Mouse (Mus musculus): ENCODE measurements around the gene Nudt17.
"Not testable (repeated sequence)": the region's sequence is repeated elsewhere in the genome, so short reads cannot be mapped to it uniquely, and the experiment has no call there.

Gene Nudt17

DNA sequence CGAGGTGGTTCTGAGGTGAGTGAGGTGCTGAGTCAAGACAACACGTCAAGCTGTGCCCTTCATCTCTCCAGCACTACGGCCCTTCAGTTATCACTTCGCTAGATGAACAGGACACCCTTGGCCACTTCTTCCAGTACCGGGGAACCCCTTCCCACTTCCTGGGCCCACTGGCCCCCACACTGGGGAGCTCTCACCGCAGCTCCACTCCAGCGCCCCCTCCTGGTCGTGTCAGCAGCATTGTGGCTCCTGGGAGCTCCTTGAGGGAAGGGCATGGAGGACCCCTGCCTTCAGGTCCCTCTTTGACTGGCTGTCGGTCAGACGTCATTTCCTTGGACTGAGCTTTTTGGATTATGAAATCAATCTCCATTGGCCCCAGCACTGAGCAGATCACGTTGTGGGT lies 3.6 kb downstream of the Nudt17 start:
- no peak for DNase-seq (ENCODE audit: low spot score in 2 of 2)

DNA sequence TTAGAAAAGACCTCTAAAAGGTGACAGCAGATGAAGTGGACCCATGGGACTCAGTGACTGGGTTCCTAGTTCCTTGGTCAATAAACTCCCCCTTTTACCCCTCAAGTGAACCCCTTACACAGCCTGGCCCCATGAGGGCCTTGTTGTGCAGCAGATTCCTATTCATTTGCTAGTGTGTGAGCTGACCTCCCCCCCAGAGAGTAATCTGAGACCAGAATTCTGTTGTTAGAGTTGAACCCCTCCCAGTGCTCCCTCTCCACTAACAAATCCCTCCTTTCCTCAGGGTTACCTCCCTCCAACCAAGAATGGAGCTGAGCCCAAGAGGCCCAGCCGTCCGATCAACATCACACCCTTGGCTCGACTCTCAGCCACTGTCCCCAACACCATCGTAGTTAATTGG lies 7.4 kb downstream of the Nudt17 start:
- DNase-seq (ENCODE audit: low spot score in 2 of 2), result no peak

DNA sequence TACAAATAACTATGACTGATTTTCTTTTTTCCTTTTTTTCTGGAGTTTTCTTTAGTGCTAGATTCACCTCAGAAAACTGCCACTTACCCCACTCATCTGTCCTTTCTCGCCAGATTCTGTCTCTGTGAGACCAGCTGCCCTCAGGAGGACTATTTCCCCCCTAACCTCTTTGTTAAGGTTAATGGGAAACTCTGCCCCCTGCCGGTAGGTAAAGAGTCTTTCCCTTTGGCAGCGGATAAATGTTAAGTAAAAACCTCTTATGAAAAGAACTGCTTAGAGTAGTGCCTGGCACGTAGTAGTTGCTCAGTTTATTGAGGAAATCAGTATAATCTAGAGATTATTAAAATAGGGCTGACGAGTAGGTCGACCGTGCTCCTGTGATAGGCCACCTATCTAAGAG lies 8.0 kb downstream of the Nudt17 start:
- DNase-seq (ENCODE audit: low spot score in 2 of 2), result no peak

GRCm38 (mm10) chr3:96698993-96699690 lies 9.2 kb downstream of the Nudt17 start:
- DNase-seq (ENCODE audit: low spot score in 2 of 2), result no peak

GRCm38 (mm10) chr3:96696766-96697732 lies 11.3 kb downstream of the Nudt17 start:
- DNase-seq (ENCODE audit: low spot score in 2 of 2), result peak; percentile 85 to 87

GRCm38 (mm10) chr3:96696198-96696765 lies 12.1 kb downstream of the Nudt17 start, which contains the start of gene Pias3:
Gene Pias3, plus strand, starts transcription at chr3:96696384.
- DNase-seq (ENCODE audit: low spot score in 2 of 2), result peak; percentile 63 to 73

DNA sequence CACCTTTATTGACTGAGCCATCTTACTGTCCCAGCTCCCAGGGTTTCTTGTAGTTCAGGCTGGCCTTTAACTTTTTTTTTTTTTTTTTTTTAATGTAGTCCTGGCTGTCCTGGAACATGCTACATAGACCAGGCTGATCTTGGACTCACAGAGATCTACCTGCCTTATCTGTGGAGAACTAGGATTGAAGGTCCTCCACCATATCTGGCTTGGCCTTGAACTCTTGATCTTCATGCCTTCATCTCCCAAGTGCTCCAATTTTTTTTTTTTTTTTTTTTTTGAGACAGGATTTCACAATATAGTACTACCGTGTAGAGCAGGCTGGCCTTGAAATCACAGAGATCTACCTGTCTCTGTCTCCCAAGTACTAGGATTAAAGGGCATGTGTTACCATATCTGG lies 14.8 kb downstream of the Nudt17 start:
- DNase-seq (ENCODE audit: low spot score in 2 of 2), result no peak

GRCm38 (mm10) chr3:96692506-96692905 lies 15.9 kb downstream of the Nudt17 start:
- peak in 1 of 2 experiments; percentile 57 for DNase-seq (ENCODE audit: low spot score in 2 of 2)

DNA sequence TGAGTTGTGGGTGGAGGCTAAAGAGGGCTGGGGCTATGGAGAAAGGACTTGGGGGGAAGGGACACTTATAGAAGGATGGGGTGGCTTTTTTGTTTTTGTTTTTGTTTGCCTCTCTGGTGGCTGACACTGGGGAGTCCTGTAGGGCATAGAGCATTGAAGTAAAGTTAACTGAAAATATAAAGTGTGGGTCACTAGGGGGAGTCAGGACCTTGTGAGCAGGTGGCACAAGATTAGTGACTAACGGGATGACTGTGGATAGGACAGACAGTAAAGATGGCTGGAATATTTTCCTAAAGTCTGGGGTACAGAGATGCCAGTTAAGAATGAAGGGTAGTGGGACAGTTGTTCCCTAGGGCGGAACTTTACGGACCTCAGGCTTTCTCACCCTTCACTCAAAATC lies 18.1 kb downstream of the Nudt17 start:
- DNase-seq (ENCODE audit: low spot score in 2 of 2), result no peak

DNA sequence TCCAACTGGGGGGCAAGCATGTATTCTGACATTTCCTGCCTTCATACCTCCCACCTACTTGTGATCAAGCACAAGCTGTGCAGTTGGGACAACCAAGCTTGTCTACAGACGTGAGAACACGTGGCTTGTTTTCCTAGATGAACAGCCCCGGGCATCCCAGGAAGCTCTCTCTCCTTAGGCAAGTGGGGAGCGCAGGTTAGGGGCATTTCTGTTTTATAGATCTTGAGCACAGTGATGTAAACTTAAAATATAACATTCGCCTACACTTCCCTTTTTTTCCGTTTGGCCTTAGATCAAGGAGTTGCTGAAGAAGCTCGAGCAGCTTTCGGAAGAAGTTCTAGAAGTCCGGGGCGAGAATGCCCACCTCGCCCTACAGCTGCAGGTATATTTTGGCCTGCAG lies 19.5 kb downstream of the Nudt17 start:
- no peak for DNase-seq (ENCODE audit: low spot score in 2 of 2)

DNA sequence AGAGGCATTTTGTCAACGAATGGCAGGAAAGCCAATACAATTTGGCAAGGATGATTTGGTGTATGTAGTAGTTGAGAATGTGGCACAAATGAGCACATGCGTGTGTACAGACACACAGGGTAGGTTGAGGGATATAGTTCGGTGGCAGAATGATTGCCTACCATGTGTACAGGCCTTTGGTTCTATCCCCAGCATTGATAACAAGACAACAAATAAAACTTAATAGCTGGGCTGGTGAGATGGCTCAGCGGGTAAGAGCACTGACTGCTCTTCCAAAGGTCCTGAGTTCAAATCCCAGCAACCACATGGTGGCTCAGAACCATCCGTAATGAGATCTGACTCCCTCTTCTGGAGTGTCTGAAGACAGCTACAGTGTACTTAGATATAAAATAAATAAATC lies 22.3 kb downstream of the Nudt17 start:
- not testable (repeated sequence) for DNase-seq (ENCODE audit: low spot score in 2 of 2)

DNA sequence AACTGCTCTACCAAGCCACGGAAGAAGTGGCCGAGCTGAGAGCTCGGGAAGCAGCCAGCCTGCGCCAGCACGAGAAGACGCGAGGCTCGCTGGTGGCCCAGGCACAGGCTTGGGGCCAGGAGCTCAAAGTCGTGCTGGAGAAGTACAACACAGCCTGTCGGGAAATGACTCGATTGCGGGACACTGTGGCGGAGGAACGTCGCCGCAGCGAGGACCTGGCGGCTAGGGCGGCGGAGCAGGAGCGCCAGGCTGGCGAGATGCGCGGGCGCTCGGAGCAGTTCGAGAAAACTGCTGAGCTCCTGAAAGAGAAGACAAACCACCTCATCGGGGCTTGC lies 23.6 kb downstream of the Nudt17 start:
- no peak for DNase-seq (ENCODE audit: low spot score in 2 of 2)

DNA sequence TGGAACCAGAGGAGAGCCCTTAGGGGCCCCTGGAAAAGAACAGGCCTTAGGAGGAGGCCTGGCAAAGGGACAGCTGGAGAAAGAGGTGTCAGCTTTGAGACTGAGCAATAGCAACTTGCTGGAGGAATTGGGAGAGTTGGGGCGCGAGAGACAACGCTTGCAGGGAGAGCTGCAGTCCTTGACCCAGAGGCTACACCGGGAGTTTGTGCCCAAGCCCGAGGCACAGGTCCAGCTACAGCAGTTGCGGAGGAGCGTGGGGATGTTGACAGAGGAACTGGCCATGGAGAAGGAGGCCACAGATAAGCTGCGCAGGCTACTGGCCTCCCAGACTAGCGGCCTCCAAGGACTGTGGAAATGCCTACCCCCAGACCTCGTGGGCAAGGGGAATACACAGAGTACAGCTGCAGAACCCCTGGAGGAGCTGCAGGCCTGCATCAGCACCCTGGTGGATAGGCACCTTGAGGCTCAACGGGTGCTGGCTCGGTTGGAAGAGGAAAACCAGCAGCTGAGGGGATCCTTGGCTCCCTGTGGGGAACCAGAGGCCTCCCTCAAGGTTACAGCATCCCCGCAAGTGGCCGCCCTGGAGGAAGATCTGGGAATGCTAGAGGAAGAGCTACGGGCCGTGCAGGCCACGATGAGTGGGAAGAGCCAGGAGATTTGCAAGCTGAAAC lies 24.1 kb downstream of the Nudt17 start:
- no peak for DNase-seq (ENCODE audit: low spot score in 2 of 2)

DNA sequence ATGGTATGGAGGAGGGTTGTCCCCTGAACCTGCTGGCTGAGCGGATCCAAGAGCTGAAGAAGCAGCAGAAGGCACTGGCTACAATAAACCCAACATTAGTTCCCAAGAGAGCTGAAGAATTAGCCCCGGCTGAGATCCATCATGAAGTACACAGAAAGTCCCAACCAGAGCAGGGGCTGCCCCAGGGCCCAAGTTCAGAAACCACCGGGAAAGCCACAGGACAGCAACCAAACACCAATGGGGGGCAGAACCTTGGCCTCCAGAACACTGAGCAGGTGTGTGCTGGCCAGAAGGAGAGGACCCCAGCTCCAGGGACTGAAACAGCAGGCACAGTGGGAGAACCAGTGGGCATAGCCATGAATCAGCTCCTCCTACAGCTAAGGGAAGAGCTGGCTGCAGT lies 24.9 kb downstream of the Nudt17 start:
- DNase-seq (ENCODE audit: low spot score in 2 of 2), result no peak

- no peak for DNase-seq (ENCODE audit: low spot score in 2 of 2)
Observed at GRCm38 (mm10) chr3:96680269-96680956, 27.9 kb downstream of the Nudt17 start.

GRCm38 (mm10) chr3:96679159-96679674 lies 29.1 kb downstream of the Nudt17 start:
- DNase-seq (ENCODE audit: low spot score in 2 of 2), result no peak

GRCm38 (mm10) chr3:96678456-96678855 lies 29.9 kb downstream of the Nudt17 start:
- no peak for DNase-seq (ENCODE audit: low spot score in 2 of 2)

- DNase-seq (ENCODE audit: low spot score in 2 of 2), result no peak
Observed at GRCm38 (mm10) chr3:96675690-96676089, 32.7 kb downstream of the Nudt17 start.

DNA sequence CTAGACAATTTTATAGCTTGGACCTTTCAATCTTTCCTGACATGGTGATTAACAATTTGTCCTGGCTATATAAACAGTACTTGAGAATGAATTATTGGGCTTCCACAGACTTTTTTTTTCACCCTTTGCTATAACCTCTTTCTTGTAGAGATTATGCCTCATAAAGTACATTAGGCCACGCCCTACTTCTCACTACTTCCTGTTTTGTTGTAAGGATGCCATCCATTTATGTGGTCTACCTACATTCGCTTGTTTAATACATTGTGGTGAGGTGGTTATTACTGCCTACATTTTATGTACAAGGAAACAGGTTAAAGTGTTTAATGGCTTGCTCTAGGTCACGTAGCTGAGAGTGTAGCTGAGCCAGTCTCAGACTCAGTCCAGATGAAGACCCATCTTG lies 33.2 kb downstream of the Nudt17 start:
- DNase-seq (ENCODE audit: low spot score in 2 of 2), result no peak

DNA sequence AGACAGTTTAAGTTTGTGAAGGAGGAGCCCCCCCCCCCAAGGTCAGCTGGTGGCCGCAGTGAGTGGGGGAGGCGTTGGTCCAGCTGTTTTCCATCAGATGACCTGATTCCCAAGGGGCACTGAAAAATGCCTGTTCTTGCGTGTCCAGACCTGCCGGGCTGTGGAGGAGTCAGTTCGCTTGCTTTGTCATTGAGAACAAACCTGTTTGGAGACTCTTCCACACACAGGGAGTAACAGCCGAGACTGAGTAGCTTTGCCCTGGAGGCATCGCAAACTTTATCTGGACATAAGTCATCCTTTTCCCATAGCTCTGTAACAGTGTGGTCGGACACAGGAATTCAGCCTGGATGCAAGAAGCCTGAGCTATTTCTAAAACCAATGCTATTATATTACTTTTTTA lies 33.9 kb downstream of the Nudt17 start:
- DNase-seq (ENCODE audit: low spot score in 2 of 2), result no peak

GRCm38 (mm10) chr3:96673514-96673913 lies 34.8 kb downstream of the Nudt17 start:
- no peak for DNase-seq (ENCODE audit: low spot score in 2 of 2)
